Mouse (Mus musculus): ENCODE measurements around the gene Gm2012. TPM values are rescaled to one million over a fixed set of nuclear protein-coding genes. Genes with fewer than 3 reads are reported as not detected.

Gm2012 gene
- not detected for polyA plus RNA-seq (2015; fragmentation: Illumina TruSeq; extraction: RNeasy Lipid Tissue Mini Kit (QIAGEN cat#74804); ENCODE audit: insufficient read depth, low replicate concordance)

DNA sequence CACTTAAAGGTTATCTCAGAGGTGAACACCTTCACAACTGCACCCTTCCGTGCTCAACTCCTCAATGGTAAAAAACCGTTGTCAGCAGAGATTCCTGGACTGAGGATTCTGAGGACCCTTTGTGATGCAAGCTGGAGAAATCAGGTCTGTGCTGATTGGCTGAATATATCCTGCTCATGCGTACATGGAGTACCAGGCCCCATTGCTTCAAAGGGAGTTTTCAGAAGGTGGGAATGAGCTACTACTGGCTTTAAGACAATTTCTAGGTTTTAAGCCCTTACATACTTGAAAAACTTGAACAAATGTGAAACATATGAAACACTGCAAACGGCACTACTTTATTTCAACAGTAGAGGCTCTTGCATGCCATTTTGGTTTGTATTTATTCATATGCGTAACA lies at the start of gene Gm2012:
Gm2012 (minus strand) TSS at position 101 of the 400 bp plus-strand sequence.

Other genes with a start within 250 kb of the Gm2012 start
- not detected for gene Gm5168, start 180.3 kb downstream of the Gm2012 start, polyA plus RNA-seq (2015; fragmentation: Illumina TruSeq; extraction: RNeasy Lipid Tissue Mini Kit (QIAGEN cat#74804); ENCODE audit: insufficient read depth, low replicate concordance)
- gene Gm2030, start 78.7 kb upstream of the Gm2012 start, polyA plus RNA-seq (2015; fragmentation: Illumina TruSeq; extraction: RNeasy Lipid Tissue Mini Kit (QIAGEN cat#74804); ENCODE audit: insufficient read depth, low replicate concordance): not detected

All from spleen, adult 10 weeks (tissue).